Mouse (Mus musculus) CD4-positive, CD25-positive, alpha-beta regulatory T cell, adult 4 months (primary cell): ENCODE measurements around the gene Gm20869. TPM values are rescaled to one million over a fixed set of nuclear protein-coding genes. Genes with fewer than 3 reads are reported as not detected.
"Not testable (repeated sequence)": the region's sequence is repeated elsewhere in the genome, so short reads cannot be mapped to it uniquely, and the experiment has no call there.

ENCODE experiments used
- ATAC-seq: one replicate; pipeline ENCODE4 v1.8.0; 2017
- polyA plus RNA-seq, 2 experiments: library from polyadenylated mRNA; unstranded; fragments of 100-300 nt; shearing (Covaris generic); gene quantifications; one replicate each; pipeline ENCODE4 v1.2.1; 2017

Gene Gm20869
- polyA plus RNA-seq: not detected

GRCm38 (mm10) chrY:71469149-71469548 is at the start of gene Gm20869:
Gm20869 (plus strand) TSS chrY:71469449.
- not testable (repeated sequence) for ATAC-seq

Other genes starting within 250 kb of the Gm20869 start
- gene Gm20870, start 222.6 kb downstream of the Gm20869 start, polyA plus RNA-seq: not detected